Mouse (Mus musculus) liver, adult (tissue): ENCODE data around the gene Fem1a.

Experiments used
- GATA4 ChIP-seq: IDR thresholded peaks from 2 replicates; pipeline ENCODE4 v1.6.1; 2014; ENCODE audit warnings: mild to moderate bottlenecking, low read length; ENCODE audit not compliant: insufficient replicate concordance

Gene Fem1a

DNA sequence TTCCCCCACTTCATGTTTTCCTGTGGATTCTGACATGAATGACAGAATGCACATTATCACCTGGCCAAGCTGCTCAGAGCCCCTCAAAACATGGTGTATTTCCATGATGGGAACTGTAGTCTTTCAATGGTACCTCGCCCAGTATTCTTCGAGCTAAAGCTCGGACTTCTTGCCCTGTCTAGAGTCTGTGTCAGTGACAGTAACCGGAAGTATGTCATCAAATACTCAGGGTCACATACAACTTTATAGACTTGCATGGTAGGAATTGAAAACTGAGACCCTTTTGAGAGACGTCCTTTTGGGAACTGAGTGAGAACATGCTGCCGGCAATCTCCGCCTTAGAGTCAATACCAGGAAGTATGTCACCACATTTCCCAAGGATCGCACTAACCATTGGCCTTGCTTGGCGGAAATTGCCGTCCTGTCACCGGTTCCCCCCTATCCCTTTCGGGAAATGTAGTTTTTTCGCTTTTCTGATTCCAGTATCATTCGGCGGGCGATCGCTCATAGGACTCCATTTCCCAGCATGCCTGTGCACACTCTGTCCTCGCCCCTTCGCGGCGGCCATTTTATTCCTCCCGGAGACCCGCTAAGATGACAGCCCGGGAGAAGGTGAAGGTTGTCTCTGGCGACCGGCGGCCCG is at the start of gene Fem1a:
Fem1a (plus strand) TSS at position 572 of the 643 bp plus-strand sequence.
- no peak; the same call in 1 of the 2 replicates for TF ChIP-seq GATA4

GRCm38 (mm10) chr17:56206986-56207674 is 49.5 kb upstream of the Fem1a start:
- TF ChIP-seq GATA4 = no peak

DNA sequence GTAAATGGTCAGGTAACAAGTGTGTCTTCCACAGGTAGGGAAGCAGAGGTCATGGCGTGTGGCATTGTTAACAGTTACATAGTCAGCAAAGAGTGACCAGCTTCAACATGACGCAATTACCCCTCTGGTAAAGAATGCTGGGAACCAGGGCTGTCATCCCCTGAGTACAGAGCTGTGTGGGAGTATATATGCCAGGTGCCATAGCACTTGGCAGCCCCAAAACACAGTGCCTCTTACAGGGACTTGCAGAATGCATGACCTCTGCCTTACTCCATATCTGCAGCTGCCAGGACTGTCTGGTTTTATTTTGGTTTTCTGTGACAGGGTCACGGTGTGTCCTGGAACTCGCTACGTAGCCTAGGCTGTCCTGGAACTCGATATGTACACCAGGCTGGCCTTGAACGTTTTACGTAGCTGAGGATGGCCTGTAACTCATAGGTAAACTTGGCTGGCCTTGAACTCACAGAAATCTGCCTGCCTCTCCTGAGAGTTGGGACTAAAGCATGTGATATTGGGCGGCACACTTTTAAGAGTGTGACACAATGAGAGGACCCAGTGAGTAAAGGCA is 48.6 kb upstream of the Fem1a start:
- no peak; the same call in 1 of the 2 replicates for TF ChIP-seq GATA4

DNA sequence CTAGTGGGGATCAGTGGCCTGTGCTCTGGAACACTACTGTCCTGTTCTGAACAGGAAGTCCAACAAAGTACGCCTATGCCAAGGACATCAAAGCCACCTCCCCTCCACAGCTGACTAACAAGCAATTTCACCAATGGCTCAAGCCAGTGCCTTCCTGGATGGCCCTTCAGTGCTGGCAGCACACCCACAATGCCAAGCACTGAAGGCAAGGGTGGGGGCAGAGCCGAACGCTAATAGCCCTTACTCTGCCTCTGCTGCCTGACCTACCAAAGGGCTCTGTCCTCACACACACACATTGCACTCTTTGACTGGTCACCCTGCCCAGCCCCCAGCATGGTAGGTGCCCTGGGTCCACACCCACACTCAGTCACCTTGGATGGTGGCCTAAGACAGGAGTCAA is 47.8 kb upstream of the Fem1a start:
- no peak for TF ChIP-seq GATA4

- TF ChIP-seq GATA4 = peak; percentile 88; the same call in 1 of the 2 replicates
Observed at GRCm38 (mm10) chr17:56211090-56211489, 45.5 kb upstream of the Fem1a start.

- TF ChIP-seq GATA4 = no peak
Observed at GRCm38 (mm10) chr17:56212676-56213075, 43.9 kb upstream of the Fem1a start.

DNA sequence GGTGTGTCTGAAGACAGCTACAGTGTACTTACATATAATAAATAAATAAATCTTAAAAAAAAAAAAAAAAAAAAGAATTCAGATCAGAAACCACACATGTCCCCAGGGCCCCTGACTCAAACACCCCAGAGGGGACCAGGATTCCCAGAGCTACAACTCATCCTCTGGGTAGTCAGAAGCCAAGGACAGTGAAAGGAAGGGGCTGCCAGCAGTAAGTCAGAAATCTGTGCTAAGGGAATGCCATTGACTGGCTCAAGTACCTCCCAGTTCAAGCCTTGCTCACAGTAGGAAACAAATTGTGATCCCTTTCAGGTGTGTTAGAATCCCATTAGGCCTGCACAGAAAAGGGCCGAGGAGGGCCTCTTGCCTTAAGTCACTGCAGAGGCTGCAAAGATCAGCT is 42.4 kb upstream of the Fem1a start:
- TF ChIP-seq GATA4 = no peak

GRCm38 (mm10) chr17:56217670-56218069 is 38.9 kb upstream of the Fem1a start:
- no peak for TF ChIP-seq GATA4

DNA sequence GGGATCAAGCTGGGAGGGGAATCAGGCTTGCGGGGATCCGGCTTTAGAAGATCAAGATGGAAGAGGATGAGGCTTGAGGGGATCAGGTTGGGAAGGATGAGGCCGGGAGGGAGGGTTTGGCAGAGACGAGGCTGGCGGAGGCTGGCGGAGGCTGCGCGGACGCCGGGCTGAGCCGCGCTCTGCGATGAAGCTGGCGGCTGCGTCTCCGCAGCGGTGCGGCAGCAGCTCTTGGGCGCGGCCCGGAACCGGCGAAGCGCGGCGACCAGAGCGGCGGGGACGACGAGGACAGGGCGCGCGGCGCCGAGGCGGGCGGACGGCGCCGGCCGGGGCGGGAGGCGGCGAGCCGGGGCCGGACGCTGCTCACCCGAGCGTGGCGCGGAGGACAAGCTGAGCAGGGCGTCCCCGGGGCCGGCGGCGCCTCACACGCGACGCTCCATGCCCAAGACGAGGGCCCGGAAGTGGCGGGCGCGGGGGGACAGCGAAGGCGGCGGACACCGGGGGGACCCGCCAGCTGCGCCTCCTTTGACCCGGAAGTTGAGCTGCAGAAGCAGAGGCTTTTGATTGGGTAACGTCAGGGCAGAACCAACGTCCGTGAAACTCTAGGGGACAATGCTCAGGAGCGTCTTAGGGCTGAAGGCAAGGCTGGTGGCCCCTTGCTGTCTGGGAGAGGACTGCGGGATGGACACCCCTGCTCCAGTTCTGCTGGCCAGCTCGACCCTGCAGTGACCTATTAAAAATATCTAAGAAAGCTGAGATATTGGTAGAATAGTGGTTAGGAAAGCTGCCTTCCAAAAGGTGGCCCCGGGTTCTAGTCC is 38.0 kb upstream of the Fem1a start, which contains the start of gene Dpp9:
Dpp9 (minus strand) TSS at position 529 of the 815 bp plus-strand sequence.
- peak; percentile 74; the same call in 1 of the 2 replicates for TF ChIP-seq GATA4

DNA sequence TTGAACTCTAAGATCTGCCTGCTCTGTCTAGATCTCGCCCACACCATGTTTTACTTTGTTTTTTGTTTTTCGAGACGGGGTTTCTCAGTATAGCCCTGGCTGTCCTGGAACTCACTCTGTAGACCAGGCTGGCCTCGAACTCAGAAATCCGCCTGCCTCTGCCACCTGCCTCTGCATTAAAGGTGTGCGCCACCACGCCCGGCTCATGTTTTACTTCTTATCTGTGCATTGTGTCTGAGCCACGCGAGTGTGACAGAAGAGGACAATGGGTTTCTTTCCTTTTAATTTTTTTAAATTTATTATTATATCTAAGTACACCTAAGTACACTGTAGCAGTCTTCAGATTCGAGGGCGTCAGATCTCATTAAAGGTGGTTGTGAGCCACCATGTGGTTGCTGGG is 37.4 kb upstream of the Fem1a start:
- no peak for TF ChIP-seq GATA4

GRCm38 (mm10) chr17:56219805-56220204 is 36.8 kb upstream of the Fem1a start:
- TF ChIP-seq GATA4 = no peak

- TF ChIP-seq GATA4 = no peak
Observed at GRCm38 (mm10) chr17:56224916-56225315, 31.7 kb upstream of the Fem1a start.

DNA sequence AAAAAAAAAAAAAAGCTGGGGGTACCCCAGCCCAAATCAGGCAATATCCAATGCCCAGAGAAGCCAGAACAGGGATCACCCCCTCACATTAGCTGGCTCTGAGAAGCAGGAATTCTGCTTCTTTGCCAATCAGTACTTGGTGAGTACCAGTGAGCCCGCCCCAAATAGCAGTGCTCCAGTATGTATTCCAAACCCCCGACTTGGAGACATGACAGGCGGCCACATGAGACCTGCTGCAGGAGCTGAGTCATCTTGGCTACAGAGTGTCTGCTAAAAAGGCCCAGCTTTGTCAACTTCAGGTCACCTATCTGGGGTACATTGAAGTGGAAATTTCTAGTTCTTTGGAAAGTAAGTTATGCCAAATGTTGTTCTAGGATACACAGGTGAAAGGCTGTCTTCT is 30.0 kb upstream of the Fem1a start:
- TF ChIP-seq GATA4 = no peak

GRCm38 (mm10) chr17:56229943-56230342 is 26.7 kb upstream of the Fem1a start:
- no peak for TF ChIP-seq GATA4

- TF ChIP-seq GATA4 = no peak
Observed at GRCm38 (mm10) chr17:56233389-56233788, 23.2 kb upstream of the Fem1a start.
